Mouse (Mus musculus) megakaryocyte, embryonic 14.5 days (primary cell): ENCODE measurements at regions not wholly inside any gene's neighbourhood (a gene's known extent, or its start where the extent isn't known, plus 50 kb on each side); places are given as distances from the start of the nearest gene placed in this dataset.

Source experiments
- FLI1 ChIP-seq: IDR thresholded peaks from 2 replicates; pipeline ENCODE4 v1.6.1; 2012; ENCODE audit warnings: low read length, inconsistent platforms, mixed read lengths
- GATA1 ChIP-seq: IDR thresholded peaks from 3 replicates; pipeline ENCODE4 v1.6.1; 2012; ENCODE audit warnings: mixed read lengths, low read length, inconsistent platforms, borderline replicate concordance

DNA sequence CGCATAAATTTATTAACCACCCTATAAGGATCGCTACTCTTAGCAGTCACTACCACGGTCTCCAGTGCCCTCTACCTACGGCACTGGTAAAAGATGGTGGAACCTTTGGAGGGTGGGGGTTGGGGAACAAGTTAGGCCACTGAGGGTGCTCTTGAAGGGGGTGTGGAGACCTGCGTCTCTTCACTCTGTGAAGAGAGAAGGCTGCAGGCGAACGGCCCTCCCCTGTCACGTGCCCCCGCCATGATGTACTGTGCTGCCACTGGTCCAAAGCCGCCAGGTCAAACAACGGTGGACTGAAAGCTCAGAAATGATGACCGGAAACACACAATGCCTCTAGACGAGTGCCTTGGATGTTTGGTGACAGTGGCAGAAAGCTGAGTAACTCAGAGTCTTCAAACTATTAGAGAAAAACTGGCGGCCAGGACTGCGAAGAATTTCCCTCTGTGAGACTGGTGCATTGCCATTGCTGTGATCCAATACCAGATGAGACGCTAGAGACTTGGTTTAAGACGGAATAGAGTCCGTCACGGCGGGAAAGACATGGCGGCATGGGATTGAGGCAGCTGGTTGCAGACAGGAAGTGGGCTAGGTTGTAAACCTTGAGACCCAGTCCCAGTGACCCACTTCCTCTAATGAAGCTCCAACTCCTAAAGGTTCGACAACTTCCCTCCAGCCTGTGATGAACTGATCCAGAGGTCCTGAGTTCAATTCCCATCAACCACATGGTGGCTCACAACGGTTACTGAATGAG, 130.2 kb downstream of the Spata18 start:
- TF ChIP-seq GATA1 (no peak), FLI1 (no peak)
